Mouse (Mus musculus) limb, embryonic 14.5 days (tissue): Measurements from ENCODE around the gene Lig3. TPM values are rescaled to one million over a fixed set of nuclear protein-coding genes. Genes with fewer than 3 reads are reported as not detected.

Source experiments
- ATAC-seq: fragments of 200-750 bp; cut with Nextera tagmentation; 2 replicates; pipeline ENCODE4 v1.8.0; 2017; ENCODE audit warnings: low read depth, moderate number of reproducible peaks, moderate TSS enrichment; ENCODE audit not compliant: low FRiP score
- DNase-seq: peaks from one replicate; pipeline ENCODE4 v3.0.0-alpha.2; 2015; ENCODE audit warnings: low spot score
- H3K27ac ChIP-seq: fragments of 300-500 bp; sonication (generic); replicated peaks from 2 replicates; pipeline ENCODE4 v1.5.1; 2014; ENCODE audit warnings: low read depth, mild to moderate bottlenecking, low read length, moderate library complexity, mixed read lengths
- H3K27me3 ChIP-seq: fragments of 300-500 bp; sonication (generic); 2 replicates; pipeline ENCODE4 v1.6.1; 2014; ENCODE audit warnings: low read length, mixed read lengths; ENCODE audit not compliant: control insufficient read depth, insufficient read depth
- H3K36me3 ChIP-seq: fragments of 300-500 bp; sonication (generic); 2 replicates; pipeline ENCODE4 v1.6.1; 2014; ENCODE audit warnings: mild to moderate bottlenecking, low read length, moderate library complexity, mixed read lengths; ENCODE audit not compliant: control insufficient read depth, insufficient read depth
- H3K4me1 ChIP-seq: fragments of 300-500 bp; sonication (generic); 2 replicates; pipeline ENCODE4 v1.6.1; 2014; ENCODE audit warnings: antibody characterized with exemption, low read length, mixed read lengths; ENCODE audit not compliant: control insufficient read depth, insufficient read depth
- H3K4me2 ChIP-seq: fragments of 300-500 bp; sonication (generic); replicated peaks from 2 replicates; pipeline ENCODE4 v1.6.1; 2014; ENCODE audit warnings: low read depth, mild to moderate bottlenecking, low read length, moderate library complexity; ENCODE audit not compliant: severe bottlenecking
- H3K4me3 ChIP-seq: fragments of 300-500 bp; sonication (generic); replicated peaks from 2 replicates; pipeline ENCODE4 v1.5.1; 2014; ENCODE audit warnings: low read length
- H3K9ac ChIP-seq: fragments of 300-500 bp; sonication (generic); 2 replicates; pipeline ENCODE4 v1.6.1; 2014; ENCODE audit warnings: mild to moderate bottlenecking, low read depth, low read length, moderate library complexity; ENCODE audit not compliant: severe bottlenecking
- H3K9me3 ChIP-seq: fragments of 300-500 bp; sonication (generic); 2 replicates; pipeline ENCODE4 v1.6.1; 2016; ENCODE audit warnings: low read length; ENCODE audit not compliant: control insufficient read depth
- POLR2A ChIP-seq: fragments of 200-500 bp; IDR thresholded peaks from 2 replicates; pipeline ENCODE4 v1.8.0; 2012; ENCODE audit warnings: inconsistent platforms, mild to moderate bottlenecking, moderate library complexity, borderline replicate concordance; ENCODE audit not compliant: insufficient read depth, insufficient read length; ENCODE audit errors: extremely low read depth
- WGBS: fragments of 180-500 bp; shearing (Covaris S2); extraction: QIAGEN DNeasy Blood & Tissue Kit; methylation state at CpG from one replicate; pipeline ENCODE4 v1.1.7; 2014; 5-methylcytosine and 5-hydroxymethylcytosine counted together
- polyA plus RNA-seq, 2 experiments: library from polyadenylated mRNA; depleted of rRNA in 1 of 2; stranded (reverse) in 1 of 2; unstranded in 1 of 2; fragments of >200 nt; fragmentation: Nextera tagmentation in 1 of 2; extraction: Ambion mirVana in 1 of 2; gene quantifications; 2 replicates each; pipeline versions ENCODE4 v1.2.1 to v1.2.3; 2012 to 2014

The Lig3 gene
- polyA plus RNA-seq, 2 experiments = 35.8 to 38.6 TPM

GRCm38 (mm10) chr11:82807370-82807769 is 26.5 kb downstream of the Lig3 start:
- H3K4me2 ChIP-seq = no peak overlapping the region
- peaks cover 27% of the 10 kb centered on the region for H3K36me3 ChIP-seq
- H3K9me3 ChIP-seq = no peaks in the 10 kb centered on the region
- H3K27ac ChIP-seq = no peak overlapping the region
- H3K4me3 ChIP-seq = no peak overlapping the region
- DNase-seq (no peak), ATAC-seq (no peak)
- no peaks in the 10 kb centered on the region for H3K27me3 ChIP-seq
- no peaks in the 10 kb centered on the region for H3K4me1 ChIP-seq
- 78% methylated on average over 3 of the region's 3 CpGs for WGBS
- no peak for TF ChIP-seq POLR2A
- no peak overlapping the region for H3K9ac ChIP-seq

GRCm38 (mm10) chr11:82808485-82808884 is 27.6 kb downstream of the Lig3 start:
- Histone ChIP-seq H3K9me3 (no peaks in the 10 kb centered on the region), H3K27me3 (no peaks in the 10 kb centered on the region), H3K4me3 (no peak overlapping the region), H3K36me3 (peaks cover 16% of the 10 kb centered on the region), H3K4me2 (no peak overlapping the region), H3K27ac (no peak overlapping the region), H3K4me1 (no peaks in the 10 kb centered on the region), H3K9ac (no peak overlapping the region)
- WGBS = 67% methylated on average over 5 of the region's 5 CpGs
- TF ChIP-seq POLR2A = no peak
- no peak for ATAC-seq
- DNase-seq = no peak

GRCm38 (mm10) chr11:82819350-82819749 is 38.4 kb downstream of the Lig3 start:
- 55% methylated on average over 4 of the region's 4 CpGs for WGBS
- ATAC-seq (no peak), DNase-seq (peak; percentile 13)
- Histone ChIP-seq H3K9ac (no peak overlapping the region), H3K9me3 (no peaks in the 10 kb centered on the region), H3K27me3 (no peaks in the 10 kb centered on the region), H3K4me3 (no peak overlapping the region), H3K27ac (no peak overlapping the region), H3K4me2 (no peak overlapping the region), H3K36me3 (no peaks in the 10 kb centered on the region), H3K4me1 (no peaks in the 10 kb centered on the region)
- TF ChIP-seq POLR2A = no peak

GRCm38 (mm10) chr11:82820788-82821456 is 40.0 kb downstream of the Lig3 start:
- ATAC-seq (no peak), DNase-seq (no peak)
- no peak overlapping the region for H3K4me2 ChIP-seq
- TF ChIP-seq POLR2A = no peak
- H3K4me1 ChIP-seq = no peaks in the 10 kb centered on the region
- H3K27me3 ChIP-seq = no peaks in the 10 kb centered on the region
- no peaks in the 10 kb centered on the region for H3K9me3 ChIP-seq
- no peaks in the 10 kb centered on the region for H3K36me3 ChIP-seq
- H3K9ac ChIP-seq = no peak overlapping the region
- H3K4me3 ChIP-seq = no peak overlapping the region
- no peak overlapping the region for H3K27ac ChIP-seq
- 56% methylated on average over 13 of the region's 13 CpGs for WGBS

- Histone ChIP-seq H3K4me2 (no peak overlapping the region), H3K27me3 (no peaks in the 10 kb centered on the region), H3K4me3 (no peak overlapping the region), H3K4me1 (no peaks in the 10 kb centered on the region), H3K9me3 (no peaks in the 10 kb centered on the region), H3K9ac (no peak overlapping the region), H3K36me3 (no peaks in the 10 kb centered on the region), H3K27ac (no peak overlapping the region)
- ATAC-seq (no peak), DNase-seq (no peak)
- no peak for TF ChIP-seq POLR2A
Observed at GRCm38 (mm10) chr11:82826818-82827217, 45.9 kb downstream of the Lig3 start.
